Mouse (Mus musculus): Measurements from ENCODE around the gene Slc39a13. TPM values are rescaled to one million over a fixed set of nuclear protein-coding genes. Genes with fewer than 3 reads are reported as not detected.

Slc39a13 gene
- total RNA-seq, 4 experiments from 2014 or later: 33.5 to 35.5 (median 34.7) TPM

DNA sequence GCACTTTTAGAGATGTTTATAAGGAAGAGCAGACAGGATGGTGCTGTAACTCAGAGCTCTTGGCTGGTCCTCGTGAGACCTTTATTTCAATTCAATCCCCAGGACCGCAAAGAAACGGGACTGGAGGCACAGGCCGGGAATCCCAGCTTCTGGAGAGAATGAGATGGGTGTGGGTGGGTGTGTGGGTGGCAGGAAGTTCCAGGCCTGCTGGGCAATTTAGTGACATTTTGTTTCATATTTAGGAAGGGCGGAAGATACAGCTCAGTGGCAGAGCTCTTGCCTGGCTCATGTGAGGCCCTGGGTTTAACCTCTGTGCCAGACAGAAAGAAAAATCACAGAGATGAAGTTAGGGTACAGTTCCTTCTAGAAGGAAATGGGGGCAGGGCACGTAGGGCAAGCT is 20.0 kb upstream of the Slc39a13 start:
- DNase-seq (ENCODE audit: low spot score in 2 of 2): no peak

DNA sequence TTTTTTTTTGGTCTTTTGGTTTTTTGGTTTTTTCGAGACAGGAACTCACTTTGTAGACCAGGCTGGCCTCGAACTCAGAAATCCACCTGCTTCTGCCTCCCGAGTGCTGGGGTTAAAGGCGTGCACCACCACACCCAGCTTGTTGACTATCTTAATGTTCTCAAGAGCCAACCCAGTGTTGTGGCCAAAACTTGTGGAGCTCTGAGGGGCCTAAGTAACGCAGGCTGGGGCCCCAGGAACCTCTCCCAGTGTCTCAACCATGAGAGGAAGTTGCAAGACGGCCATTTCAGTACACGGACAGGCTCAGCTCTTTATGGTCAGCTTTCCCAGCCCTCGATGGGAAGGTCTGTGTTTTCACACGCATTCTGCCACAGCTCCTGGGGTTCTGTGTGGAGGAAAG is 18.8 kb upstream of the Slc39a13 start:
- DNase-seq (ENCODE audit: low spot score in 2 of 2): no peak

DNA sequence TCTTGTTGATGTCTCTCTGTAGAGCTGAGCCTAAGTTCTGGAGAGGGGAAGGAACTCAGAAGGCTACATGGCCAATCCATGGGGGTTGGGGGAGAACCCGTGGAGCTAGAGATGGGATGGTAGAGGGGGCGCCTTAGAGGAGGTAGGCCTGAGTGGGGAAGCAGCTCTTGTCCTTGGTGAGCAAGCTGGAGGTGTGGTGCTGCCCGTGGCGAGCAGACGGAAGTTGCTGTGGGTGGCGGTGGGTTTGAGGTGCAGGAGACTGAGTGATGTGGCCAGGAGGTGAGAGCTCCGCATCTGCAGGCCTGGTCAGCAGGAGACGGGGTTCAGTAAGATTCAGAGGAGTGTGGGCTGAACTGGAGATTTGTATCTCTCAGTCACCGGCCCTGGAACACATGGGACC is 17.2 kb upstream of the Slc39a13 start:
- no peak for DNase-seq (ENCODE audit: low spot score in 2 of 2)

- DNase-seq (ENCODE audit: low spot score in 2 of 2): no peak
Measured at GRCm38 (mm10) chr2:91086392-91087237, 16.4 kb upstream of the Slc39a13 start.

- no peak for DNase-seq (ENCODE audit: low spot score in 2 of 2)
Measured at GRCm38 (mm10) chr2:91085494-91086391, 15.5 kb upstream of the Slc39a13 start.

GRCm38 (mm10) chr2:91084179-91084820 is 14.1 kb upstream of the Slc39a13 start:
- DNase-seq (ENCODE audit: low spot score in 2 of 2): no peak

DNA sequence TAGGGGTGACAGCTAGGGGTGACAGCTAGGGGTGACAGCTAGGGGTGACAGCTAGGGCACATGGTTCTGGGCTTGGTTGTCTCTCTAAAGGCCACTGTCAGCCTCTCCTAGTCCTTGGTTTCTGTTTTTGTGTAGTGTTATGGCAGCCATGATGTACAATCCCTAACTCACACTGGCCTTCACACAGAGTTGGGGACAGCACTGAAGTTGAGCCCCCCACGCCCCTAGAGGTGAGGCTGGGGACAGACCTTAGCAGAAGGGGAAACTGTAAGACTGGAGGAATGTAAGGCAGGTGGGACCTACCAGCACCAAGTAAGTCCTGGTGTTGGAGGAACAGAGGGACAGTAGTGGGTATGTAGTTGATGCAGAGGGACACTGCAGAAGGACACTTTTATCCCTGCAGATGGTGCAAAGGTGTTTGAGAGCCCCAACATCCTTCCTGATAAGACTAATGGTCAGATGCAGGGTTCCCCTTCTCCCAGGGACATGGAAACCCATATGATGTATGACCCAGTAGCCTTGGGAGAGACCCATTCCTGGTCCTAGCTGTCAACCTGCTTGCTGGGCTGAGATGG is 13.2 kb upstream of the Slc39a13 start:
- DNase-seq (ENCODE audit: low spot score in 2 of 2): no peak

- no peak for DNase-seq (ENCODE audit: low spot score in 2 of 2)
Measured at GRCm38 (mm10) chr2:91082844-91083243, 12.6 kb upstream of the Slc39a13 start.

GRCm38 (mm10) chr2:91081775-91082695 is 11.8 kb upstream of the Slc39a13 start, which contains the start of gene Spi1:
TSS of gene Spi1 (plus strand) at chr2:91082390.
- no peak for DNase-seq (ENCODE audit: low spot score in 2 of 2)

DNA sequence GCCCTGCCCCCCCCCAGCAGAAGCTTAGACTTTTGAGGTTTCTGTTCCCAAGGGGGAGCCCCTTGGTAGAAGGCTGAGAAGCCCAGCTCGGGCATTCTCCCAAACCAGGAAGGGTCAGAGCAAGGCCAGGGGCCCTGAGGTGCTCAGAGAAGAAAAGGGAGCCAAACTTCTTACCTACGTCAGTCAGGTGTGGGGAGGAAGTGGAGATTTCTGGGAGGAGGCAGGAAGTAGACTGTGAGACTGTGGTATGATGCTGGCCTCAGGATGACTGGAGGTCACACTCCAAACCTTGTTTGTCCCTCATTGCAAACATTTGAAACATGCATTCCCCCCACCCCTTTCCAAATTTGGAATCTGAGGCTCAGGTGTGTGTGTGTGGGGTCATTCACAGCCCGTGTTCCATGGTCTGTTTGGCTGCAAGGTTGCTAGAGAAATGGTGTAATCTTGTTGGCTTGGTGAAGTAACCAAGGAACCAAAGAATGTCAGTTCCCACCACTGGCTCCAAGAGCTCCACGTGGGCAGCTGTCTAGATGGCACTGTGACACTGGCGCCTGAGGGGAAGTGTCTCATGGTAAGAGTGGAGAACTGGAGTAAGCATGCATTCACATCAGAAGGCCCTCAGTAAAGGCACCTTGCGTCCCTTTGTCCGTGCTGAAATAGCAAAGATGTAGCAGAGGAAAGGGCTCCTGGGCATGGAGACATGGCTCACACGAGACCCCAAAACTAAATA is 10.7 kb upstream of the Slc39a13 start:
- DNase-seq (ENCODE audit: low spot score in 2 of 2): no peak

- no peak for DNase-seq (ENCODE audit: low spot score in 2 of 2)
Measured at GRCm38 (mm10) chr2:91079026-91079384, 8.8 kb upstream of the Slc39a13 start.

DNA sequence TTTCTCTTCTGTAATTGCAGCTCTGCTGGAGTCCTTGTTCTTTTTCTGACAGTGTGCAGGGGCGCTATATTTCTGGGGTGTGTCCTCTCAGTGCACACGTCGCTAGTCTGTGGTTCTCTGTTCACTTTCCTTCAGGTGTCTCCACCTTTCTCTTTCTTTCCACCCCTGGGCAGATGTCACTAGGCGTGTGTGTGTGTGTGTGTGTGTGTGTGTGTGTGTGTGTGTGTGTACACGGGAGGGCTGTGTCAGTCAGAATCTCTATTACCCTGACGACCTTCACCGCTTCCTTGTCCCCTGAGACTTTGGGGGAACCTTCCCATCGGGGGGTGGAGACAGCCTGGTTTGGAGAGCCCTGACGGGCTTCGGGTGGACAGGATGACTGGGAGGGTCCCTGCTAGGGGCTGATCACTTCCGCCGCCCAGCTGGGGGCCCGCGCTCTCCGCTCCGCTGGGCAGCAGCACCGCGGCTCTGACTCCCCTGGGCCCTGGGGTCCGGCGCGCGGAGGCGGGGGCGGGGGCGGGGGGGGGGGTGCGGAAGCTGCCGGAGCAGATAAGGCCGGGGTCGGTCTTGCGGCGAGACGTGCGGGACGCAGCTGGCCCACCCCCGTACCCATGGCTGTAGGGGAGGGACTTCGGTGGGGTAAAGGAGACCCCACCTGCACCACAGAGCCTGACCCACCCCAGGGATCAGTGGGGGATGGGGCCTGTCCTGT is 8.3 kb upstream of the Slc39a13 start:
- DNase-seq (ENCODE audit: low spot score in 2 of 2): no peak

- no peak for DNase-seq (ENCODE audit: low spot score in 2 of 2)
Measured at GRCm38 (mm10) chr2:91077957-91078313, 7.7 kb upstream of the Slc39a13 start.

GRCm38 (mm10) chr2:91072092-91072491 is 1.9 kb upstream of the Slc39a13 start:
- no peak for DNase-seq (ENCODE audit: low spot score in 2 of 2)

DNA sequence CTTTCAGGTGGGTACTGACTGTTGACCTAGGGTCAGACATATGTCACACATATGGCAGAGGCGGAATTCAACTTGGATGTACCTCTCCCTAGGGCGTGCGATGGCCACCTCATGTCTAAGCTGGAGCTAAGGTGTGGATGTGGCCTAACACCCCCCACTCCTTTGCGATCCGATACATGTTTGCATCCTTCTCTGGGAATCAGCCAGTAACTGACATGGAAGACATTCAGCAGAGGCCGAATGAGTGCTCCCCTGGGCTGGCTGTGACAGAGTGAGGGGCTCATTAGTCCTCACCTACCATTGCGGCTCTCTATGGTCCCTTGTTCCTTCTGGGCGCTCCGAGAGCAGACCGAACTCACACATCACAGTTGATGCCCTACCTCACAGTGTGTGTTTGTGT is 842 bp upstream of the Slc39a13 start:
- no peak for DNase-seq (ENCODE audit: low spot score in 2 of 2)

GRCm38 (mm10) chr2:91069306-91070000 is 764 bp downstream of the Slc39a13 start:
- DNase-seq (ENCODE audit: low spot score in 2 of 2): no peak

DNA sequence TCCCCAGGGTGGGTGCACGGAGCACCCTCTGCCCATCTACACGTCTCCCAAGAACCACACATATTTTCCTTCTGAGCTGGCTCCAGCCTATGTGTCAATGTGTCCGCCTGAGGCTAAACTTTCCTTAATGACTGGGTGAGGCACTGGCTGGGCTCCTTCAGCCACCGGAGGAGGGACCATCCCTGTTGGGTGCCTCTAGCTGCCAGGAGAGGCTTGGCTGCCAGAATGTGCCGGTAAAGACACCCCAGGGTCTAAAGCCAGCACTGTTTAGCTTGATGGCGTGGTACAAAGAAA is 1.4 kb downstream of the Slc39a13 start:
- DNase-seq (ENCODE audit: low spot score in 2 of 2): no peak

DNA sequence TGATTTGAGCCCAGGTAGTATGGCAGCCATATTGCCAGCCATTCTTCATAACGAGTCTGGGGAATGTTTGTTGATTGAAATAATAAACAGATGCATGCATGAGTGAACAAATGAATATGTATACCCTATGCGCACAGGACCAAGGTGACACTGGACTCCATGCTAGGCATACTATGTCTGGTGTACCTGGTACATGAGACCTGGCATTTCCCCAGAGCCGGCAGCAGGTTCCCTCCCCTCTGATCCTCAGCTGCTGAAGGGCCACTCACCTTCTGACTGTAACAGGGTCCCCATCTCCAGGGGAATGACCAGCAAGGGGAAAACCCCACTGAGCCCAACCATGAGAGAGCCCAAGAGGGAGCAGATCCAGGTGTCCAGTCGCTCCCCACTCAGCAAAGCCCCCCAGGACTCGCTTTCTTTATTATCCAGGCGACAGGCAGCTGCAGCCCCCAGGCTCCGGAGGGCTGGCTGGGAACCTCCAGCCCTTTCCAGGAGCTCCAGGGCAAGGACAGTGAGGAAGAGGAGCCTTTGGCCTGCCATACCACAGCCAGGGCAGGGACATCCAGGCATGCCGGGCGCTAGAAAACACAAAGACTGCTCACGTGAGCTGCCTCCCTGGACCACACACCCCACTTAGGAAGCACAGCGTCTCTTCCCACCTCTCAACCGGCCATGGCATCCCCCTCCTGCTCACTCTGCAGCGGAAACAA is 1.9 kb downstream of the Slc39a13 start:
- DNase-seq (ENCODE audit: low spot score in 2 of 2): no peak

Data from left cerebral cortex, adult 8-10 months (tissue).